Mouse (Mus musculus) thymus, postnatal 0 days (tissue): ENCODE results near the gene Arl15. TPM values are rescaled to one million over a fixed set of nuclear protein-coding genes. Genes with fewer than 3 reads are reported as not detected.

ENCODE experiments used
- DNase-seq: peaks from one replicate; pipeline ENCODE4 v3.0.0-alpha.2; 2015; ENCODE audit warnings: low spot score
- polyA plus RNA-seq: library from polyadenylated mRNA; unstranded; fragments of >200 nt; fragmentation: Nextera tagmentation; extraction: Ambion mirVana; gene quantifications from 2 replicates; pipeline ENCODE4 v1.2.1, GENCODE M21; 2015

Gene Arl15
- polyA plus RNA-seq, 1 experiment from 2014 or later = 6.8 TPM

GRCm38 (mm10) chr13:114198252-114198799 is 404.0 kb downstream of the Arl15 start:
- no peak for DNase-seq

DNA sequence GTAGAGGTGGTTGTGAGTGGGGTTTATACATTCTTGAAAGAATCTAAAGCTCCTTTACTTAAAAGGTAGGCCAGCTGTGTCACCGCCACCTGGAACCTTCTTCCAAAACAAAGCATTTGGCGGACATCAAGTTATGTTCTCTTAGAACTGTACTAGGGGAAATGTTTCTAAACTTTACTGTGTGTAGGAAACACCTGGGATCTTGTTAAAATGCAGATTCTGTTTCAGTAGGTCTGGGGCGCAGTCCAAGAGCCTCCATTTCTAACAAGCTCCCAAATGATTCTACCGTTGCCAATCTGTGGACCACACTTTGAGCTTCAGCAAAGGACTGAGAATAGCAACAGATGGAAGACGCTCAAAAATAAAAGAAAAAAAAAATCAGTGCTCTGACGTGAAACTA is 405.4 kb downstream of the Arl15 start:
- DNase-seq = peak; percentile 55

- DNase-seq = no peak
Observed at GRCm38 (mm10) chr13:114200545-114200944, 406.2 kb downstream of the Arl15 start.

DNA sequence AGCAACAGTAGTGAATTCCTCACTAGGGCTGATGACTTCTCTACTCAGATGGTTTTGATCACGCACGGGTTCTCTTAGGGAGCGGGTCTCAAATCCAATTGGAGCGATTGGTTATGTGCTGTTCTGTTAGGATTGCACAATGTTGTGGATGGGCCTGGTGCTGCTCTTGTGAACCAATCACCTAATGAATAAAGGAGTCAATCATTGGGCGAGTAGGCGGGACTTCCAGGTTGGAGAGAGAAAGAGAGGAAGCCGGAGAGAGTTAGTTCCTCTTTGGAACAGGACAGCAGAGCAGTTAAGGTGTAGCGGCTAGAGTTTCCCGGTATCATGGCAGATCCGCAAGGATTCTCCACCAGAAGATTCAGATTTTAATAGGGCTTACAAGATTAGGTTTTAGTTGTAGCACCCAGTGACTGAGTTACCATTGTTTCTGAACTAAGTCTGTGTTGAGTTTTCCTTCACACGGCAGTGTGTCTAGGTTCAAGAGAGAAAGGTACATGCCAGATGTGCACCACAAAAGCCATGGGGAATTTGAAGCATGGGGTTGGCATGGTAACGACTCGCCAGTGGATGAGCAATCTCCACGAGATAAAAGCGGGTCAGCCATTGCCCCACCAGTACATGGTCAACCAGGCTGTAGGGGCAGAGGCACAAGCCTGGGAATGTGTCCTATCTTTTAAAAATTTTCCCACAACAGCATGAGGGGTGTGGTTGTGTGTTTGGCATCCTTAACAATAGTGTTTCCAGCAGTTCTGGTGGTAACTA is 408.7 kb downstream of the Arl15 start:
- DNase-seq = no peak

Other genes with a start within 250 kb of the Arl15 start
- gene Snx18, start 175.9 kb upstream of the Arl15 start, polyA plus RNA-seq = 12.9 and 15.5 TPM in 2 replicates
- 0.22 TPM in 1 of 2 replicates, not detected in the other for gene Hspb3, start 130.8 kb upstream of the Arl15 start, polyA plus RNA-seq